Mouse (Mus musculus) heart, adult 2 months (tissue): ENCODE results near the gene Stk38.

Source experiments
- CTCF ChIP-seq: fragments of 200-600 bp; IDR thresholded peaks from 2 replicates; pipeline ENCODE4 v1.8.1; 2022; ENCODE audit warnings: antibody characterized with exemption, mild to moderate bottlenecking, moderate library complexity
- EP300 ChIP-seq: fragments of 200-500 bp; IDR thresholded peaks from 2 replicates; pipeline ENCODE4 v1.6.1; 2011; ENCODE audit warnings: low read depth, low read length, control low read depth; ENCODE audit not compliant: insufficient read depth
- POLR2A ChIP-seq: fragments of 200-500 bp; IDR thresholded peaks from 2 replicates; pipeline ENCODE4 v1.6.1; 2011; ENCODE audit warnings: mild to moderate bottlenecking, low read depth, low read length, control low read depth; ENCODE audit not compliant: insufficient read depth

GRCm38 (mm10) chr17:28950751-28951150 is 57.0 kb downstream of the Stk38 start:
- TF ChIP-seq CTCF (no peak), POLR2A (no peak), EP300 (no peak)
